Mouse (Mus musculus) fat pad, adult 2 months (tissue): Measurements from ENCODE around the gene Akap12.

Experiments used
- DNase-seq: peaks from one replicate; pipeline ENCODE4 v3.0.0-alpha.2; 2011; ENCODE audit warnings: low read depth, low spot score; ENCODE audit errors: extremely low read depth

Gene Akap12

DNA sequence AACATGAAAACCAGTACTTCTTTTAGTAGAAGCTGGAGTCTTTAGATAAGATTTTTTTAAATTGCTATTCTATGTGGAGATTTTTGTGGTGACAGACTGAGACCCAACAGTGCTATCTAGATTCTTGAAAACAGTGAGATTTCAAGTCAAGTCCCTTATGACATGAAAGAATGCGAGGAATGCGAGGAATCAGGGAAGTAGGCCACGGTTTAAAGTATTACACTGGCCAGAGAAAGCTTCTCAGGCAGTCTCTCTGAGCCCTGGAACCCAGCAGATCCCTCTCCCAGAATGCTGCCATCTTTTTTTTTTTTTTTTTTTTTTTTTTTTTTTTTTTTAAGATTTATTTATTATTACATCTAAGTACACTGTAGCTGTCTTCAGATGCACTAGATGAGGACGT is 16.2 kb downstream of the Akap12 start:
- no peak for DNase-seq

DNA sequence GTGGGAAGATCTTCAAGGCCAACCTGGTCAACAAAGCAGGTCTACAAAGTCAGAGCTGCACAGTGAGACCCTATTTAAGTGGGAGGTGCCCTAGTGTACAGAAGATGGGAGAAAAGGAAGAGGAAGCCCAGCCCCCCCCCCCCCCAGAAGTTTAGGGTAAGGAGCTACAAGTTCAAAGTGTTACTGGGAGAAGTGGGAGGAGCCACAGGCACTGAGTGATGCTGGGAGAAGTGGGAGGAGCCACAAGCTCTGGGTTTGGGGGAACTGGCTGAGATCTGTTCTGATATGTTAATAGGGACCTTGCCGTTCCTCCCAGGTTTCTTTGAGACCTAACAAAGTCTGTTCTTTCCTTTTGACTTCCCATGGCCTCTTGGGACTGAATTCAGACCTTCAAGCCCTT is 18.6 kb downstream of the Akap12 start:
- no peak for DNase-seq

DNA sequence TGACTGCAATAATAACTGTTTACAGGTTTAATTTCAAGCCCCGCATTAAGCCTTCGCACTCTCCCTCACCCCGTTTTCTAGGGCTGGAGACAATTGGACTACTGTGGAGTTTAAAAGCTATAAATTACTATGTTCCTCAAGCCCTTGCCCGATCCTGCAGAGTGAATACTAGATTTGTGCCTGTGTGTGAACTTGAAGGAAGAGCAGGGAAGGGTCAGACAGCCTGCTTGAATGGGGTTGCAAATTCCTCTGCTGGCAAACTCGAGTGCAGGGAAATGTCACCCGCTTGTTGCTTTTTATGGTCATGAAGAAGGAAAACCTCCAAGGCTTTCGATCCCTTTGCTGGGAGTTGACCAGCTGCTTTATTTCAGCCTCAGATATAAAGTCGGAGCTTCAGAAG is 19.6 kb downstream of the Akap12 start:
- no peak for DNase-seq

DNA sequence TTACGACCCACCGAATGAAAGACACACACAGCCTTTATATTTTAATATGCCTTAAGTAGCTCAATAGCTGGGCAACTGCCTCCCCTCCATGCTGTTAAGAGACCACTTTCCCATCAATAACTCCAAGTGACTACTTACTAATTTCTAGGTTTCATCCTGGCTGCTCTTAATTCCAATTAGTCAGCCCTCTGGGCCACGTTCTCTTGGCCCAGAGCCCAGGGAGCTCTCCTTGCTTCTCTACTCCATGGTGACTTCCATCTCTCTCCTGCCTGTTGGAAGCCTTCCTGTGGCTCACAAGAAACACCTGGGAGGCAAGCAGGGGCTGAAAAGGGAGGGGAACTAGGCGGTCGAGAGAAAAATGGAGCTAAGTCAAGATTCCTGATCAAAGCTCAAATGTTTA is 23.0 kb downstream of the Akap12 start:
- DNase-seq = no peak

DNA sequence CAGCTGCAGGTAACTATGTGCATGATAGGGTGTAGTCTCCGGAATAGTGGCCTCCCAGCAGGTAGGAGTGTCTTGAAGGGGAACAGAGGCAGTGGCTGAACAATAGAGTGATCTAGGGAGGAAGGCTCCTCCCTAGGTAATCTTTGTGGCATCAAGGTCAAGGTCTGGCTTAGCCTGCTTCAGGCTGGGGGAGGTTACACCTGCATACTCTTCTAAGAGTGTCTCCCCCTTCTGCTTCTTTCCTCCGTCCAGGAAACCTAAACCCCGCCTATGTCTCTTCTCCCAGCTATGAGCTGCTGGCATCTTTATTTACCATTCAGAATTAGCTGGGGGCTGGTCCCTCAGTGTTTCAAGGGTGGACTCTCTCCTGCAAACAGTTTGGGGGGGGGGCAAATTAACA is 23.5 kb downstream of the Akap12 start:
- no peak for DNase-seq

DNA sequence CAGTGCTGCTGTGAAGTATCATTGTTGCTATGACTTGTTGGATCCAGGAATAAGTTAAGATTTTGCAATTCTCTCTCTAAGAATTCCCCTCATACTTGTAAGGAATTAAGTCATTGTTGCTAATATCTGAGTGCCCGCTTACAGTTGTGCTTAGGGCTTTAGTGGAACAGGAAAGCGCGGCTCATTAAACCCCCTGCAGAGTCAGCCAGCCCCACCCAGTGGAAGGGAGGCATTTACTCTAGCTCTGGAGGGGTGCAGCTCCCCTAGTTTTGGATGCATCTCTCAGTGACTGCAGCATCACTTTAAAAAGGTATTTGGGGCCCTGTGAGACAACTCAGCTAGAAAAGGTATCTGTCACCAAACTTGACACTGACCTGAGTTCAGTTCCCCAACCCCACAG is 24.0 kb downstream of the Akap12 start:
- DNase-seq = no peak

DNA sequence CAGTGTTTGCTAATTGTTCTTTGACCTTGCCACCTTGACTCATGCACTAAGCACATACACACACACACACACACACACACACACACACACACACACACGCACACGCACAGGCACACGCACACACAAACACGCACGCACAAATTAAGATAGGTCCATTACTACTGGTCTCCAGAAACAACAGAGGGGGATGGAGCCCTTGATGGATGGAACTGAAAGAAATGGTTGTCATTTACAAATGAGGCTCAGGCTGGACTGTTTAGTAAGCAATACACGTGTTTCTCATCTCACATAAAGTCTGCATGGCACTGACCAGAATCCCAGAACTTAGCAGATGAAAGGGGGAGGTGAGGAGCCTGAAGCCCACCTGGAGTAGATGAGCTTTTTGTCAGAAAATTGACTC is 24.4 kb downstream of the Akap12 start:
- DNase-seq = no peak

DNA sequence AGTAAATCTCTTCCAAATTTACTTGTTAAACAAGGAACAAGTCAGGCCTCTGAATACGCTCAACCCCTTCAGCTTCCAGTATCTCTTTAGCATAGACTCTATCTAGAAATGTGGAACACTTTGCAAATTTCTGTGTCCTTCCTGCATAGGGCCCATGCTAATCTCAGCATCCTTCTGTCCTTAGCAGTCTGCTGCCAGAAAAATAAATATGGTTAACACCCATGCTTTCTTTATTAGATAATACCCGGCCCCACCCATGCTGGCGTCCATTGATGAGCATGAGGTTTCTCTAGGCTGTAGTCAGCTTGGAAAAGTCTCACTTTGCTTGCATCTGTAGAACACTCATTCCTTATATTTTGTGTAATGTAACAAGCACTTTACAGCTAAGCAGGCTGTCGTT is 27.2 kb downstream of the Akap12 start:
- no peak for DNase-seq

DNA sequence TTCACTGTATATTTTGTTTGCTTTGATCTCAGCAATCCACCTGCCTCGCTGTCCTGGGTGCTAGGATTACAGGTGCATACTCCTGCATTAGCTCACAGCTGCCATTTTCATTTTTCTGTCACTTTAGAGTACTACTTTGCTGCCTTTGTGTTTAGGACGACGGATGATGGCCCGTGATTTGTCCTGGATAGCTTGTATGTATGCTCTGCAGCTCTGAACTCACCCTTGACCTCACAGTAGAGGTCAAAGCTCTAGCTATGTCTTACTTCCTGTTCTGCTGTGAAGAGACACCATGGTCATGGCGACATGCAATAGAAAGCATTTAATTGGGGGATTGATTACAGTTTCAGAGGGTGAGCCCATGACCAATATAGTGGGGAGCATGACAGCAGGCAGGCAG is 37.4 kb downstream of the Akap12 start:
- DNase-seq = no peak

DNA sequence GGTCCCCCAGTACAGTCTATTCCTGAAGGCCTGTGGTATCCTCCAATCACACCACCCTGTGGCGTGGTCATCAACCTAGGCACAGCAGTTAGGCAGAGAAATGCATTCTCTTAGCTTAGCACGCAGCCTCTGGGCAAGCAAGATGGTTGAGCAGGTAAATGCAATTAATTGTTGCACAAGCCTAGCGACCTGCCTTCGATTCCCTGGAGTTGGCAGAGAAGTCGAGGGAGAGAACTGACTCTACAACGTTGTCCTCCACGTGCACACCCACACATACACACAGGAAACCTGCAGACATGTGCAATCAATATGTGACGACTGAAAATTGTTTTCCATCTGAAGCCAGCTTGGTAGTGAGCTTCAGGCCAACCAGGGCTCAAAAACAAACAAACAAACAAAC is 57.7 kb downstream of the Akap12 start:
- peak; percentile 68 for DNase-seq

DNA sequence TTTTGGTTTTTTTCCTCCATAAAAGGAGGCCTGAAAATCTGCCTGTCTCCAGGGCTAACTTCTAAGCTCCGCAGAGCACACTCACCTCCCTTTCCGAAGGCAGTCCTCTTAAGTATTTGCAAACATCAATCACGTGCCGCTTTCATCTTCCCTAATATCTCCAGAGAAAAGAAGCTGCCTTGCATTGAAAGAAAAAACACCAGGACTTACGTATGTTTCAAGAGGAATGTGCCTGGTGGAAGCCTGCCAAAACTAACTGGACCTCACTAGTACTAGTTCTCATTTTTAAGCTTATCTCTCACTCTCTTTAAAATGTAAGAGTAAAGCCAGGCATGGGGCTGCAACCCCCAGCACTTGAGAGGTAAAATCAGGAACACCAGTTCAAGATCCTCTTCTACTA is 59.4 kb downstream of the Akap12 start:
- DNase-seq = no peak

DNA sequence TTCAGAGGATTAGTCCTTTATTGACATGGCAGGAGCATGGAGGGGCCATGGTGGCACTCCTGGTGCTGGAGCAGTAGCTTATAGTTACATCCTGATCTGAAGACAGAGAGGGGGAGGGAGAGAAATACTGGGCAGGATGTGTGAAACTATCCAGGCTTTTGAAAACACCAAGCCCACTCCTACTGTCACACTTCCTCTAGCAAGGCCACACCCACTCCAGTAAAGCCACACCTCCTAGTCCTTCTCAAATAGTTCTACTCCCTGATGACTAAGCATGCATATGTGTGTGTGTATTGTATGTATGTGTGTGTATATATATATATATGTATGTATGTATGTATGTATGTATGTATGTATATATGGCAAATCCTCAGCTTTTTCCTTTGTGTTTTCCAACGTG is 61.5 kb downstream of the Akap12 start:
- no peak for DNase-seq

DNA sequence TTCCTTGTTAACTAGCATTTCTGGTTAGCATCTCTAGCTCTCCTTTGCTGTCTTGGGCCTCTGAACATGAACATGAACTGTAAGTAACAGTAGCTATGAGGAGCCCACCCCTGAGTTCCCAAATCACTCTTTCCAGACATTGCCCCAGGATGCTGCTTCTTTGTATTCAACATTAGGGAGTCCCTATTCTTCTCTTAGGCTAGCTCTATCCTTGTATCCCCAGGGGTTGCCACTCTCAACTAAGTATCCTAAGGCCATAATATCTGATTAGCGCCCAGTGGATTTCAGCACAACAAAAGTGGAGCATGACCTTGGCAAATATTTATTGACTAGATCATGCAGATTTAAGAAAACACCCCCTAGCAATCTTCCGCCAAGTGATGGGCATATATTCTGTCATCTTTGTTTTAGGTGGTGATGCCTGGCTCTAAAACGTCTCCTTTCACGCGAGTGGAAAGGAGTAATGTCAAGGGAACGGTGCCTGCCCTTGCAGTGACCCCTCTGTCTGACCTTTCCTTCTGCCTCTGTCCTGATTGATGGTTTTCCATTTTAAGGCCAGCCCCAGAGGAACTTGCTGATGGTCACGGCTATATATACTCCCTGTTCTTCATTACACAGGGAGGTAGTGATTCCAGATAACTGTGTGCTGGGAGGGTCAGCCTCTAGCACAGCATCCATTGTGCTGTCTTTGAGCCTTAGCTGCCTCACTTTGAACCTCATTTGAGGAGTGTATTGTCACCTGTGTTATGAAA is 66.2 kb downstream of the Akap12 start:
- DNase-seq = no peak

DNA sequence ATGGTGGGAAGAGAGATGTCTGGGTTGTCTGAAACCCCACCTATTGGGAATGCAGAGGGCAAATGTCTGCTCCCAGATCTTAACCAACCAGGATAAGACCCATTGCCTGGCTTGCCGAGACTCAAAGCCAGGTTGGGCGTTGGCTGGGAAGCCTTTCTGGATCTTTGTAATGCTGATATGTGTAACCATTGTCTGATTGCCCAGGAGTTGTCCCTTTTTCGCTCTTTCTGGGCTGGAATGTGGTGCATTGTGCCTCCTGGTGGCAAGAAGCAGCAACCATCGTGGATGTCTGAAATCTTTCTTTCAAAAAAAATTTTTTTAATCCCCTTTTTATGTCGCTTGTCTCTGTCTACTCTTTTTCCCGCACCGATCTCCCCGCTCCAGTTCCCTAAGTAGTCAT is 67.1 kb downstream of the Akap12 start:
- no peak for DNase-seq

DNA sequence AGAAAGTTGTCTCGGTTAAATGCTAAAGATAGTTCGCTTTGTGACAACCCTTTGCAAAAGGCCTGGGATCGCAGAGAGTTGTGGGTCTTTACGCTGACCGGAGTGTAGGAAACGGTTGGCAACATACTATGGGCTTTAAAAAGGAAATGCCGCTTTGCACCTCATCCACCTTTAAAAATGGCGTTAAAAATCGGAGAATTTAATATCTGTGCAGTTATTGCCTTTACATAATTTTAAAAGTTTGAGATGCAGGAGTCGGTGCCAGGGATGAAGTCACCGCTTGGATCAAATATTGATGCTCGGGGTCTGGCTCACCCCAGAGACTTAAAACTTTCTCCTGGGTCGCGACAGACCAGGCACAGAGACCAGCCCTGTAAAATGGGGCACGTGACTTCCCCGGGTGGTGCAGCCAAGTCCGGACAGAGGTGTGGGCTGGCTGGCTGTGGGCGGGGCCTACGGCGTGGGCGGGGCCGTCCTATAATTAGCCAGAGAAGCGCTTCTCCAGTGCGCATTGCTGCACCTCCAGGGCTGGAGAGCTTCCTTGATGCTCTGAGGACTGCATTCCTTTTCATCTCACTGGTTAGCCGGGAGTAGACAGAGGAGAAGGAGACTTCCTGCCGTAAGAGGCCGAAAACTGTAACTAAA is 68.0 kb downstream of the Akap12 start:
- no peak for DNase-seq

DNA sequence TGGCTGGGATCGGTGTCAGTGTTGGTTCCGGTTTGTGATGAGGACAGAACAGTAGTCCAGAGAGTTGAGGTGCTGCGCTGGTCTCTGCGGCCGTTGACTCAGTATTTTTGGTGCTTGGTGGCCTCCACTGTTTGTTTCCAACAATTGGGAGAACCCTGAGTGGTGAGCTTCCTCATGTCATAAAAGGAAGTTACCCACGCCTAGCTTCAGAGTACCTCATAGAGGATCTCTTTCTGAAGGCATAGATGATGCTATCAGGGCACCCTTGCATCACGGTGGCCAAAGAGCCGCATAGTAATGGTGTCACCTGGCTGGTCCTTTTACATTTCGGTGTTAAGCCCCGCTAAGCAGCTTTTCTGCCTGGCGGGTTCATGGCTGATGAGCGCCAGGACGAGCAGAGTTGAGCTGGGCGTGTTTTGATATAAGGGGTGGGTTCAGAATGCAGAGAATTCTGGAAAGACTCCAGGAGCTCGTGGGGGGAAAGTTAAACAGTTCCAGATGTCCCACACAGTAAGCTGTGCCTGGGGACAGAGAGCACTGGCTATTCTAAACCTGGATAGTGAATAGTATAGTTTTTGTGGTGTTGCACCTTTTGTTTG is 72.8 kb downstream of the Akap12 start:
- no peak for DNase-seq

DNA sequence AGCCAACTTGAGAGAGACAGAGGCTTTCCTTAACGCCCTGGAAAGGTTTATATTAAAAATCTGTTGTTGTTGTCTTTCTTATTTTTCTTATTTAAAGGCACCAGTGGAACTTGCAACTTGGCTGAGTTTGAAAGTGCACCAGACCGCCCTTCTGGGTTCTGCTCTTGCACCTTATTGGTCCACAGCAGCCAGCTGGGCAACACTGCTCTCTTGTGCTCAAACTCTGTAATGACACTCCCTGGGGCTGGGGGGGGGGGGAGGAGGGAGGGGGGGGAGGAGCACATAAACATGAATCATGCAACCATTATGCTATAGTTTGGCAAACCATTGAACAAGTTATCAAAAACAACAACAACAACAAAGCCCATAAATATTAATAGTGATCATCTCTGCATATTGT is 75.2 kb downstream of the Akap12 start:
- DNase-seq = no peak

DNA sequence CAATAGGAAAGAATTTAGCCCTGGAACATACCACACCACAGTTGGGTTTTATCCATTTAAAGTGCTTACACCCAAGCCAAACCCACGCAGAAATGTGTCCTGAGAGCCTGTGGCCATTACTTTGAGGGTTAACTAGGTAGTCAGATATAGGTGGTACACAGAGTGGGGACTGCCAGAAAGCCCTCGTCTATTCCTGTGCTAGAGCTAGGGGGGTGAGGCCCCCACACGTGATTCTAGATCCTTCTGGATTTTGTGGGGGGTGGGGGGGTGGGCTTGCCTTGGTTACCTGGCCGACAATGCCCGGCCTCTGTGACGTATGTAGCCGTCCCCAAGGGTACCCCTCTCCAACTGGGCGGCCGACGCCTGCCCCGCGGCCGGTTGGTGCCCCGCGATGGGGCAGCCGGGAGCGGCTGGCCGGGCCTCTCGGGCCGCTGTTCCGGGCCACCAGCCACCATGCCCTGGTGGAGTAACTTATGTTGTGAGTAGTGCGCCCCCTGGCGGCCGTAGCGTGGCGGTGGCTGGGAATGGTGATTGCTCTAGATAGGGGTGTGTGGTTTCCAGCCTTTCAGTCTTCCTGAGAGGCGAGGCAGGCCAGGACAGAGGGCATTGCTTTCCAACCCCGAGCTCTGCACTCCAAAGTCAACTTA is 80.4 kb downstream of the Akap12 start:
- DNase-seq = no peak

DNA sequence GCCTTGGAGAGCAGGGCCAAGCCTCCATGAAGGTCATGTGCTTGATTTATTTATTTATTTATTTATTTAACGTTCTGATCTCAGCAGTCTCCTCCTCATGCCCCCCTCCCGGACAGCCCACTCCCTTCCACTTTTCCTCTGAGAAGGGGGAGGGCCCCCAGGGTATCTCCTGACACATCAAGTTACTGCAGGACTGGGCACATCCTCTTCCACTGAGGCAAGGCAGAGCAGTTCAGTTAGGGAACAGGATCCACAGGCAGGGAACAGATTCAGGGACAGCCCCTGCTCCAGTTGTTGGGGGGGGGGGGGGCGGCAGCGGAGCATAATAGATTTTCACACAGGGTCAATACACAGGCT is 80.9 kb downstream of the Akap12 start:
- no peak for DNase-seq

DNA sequence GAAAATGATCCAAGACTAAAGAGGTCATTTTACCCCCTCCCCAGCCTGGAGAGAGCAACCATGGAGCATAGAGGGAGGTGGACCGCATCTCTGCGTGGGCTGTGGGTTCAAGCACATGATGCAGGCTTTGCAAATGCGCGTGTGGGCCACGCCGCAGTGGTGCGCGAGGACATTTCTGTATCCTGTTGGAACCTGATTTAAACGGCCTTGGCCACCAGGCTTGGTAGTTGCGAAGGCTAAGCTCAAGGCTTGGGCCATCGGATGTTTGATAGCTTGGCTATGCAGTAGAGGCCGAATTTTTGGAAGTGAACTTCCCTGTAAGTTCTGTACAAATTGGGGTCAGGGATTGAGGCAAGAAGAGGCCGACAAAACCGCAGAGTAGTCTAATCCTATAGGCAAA is 81.4 kb downstream of the Akap12 start:
- no peak for DNase-seq

DNA sequence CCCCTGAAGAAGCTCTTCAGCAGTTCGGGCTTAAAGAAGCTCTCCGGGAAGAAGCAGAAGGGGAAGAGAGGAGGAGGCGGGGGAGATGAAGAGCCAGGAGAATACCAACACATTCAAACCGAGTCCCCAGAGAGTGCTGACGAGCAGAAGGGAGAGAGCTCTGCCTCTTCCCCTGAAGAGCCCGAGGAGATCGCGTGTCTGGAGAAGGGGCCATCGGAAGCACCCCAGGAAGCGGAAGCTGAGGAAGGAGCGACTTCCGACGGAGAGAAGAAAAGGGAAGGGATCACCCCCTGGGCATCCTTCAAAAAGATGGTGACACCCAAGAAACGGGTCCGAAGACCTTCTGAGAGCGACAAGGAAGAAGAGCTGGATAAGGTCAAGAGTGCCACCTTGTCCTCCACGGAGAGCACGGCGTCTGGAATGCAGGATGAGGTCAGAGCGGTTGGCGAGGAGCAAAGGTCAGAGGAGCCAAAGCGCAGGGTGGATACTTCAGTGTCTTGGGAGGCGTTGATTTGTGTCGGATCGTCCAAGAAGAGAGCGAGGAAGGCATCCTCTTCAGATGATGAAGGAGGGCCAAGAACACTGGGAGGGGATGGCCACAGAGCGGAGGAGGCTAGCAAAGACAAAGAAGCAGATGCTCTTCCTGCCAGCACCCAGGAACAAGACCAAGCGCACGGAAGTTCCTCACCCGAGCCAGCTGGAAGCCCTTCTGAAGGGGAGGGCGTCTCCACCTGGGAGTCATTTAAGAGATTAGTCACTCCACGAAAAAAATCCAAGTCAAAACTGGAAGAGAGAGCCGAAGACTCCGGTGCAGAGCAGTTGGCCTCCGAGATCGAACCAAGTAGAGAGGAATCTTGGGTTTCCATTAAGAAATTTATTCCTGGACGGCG is 88.4 kb downstream of the Akap12 start:
- DNase-seq = no peak
